Mouse (Mus musculus): Measurements from ENCODE around the gene Adgra3. TPM values are rescaled to one million over a fixed set of nuclear protein-coding genes. Genes with fewer than 3 reads are reported as not detected.

Gene Adgra3
- under 1 TPM; 0.42 to 0.43 TPM for polyA plus RNA-seq (2017; shearing (Covaris generic))

DNA sequence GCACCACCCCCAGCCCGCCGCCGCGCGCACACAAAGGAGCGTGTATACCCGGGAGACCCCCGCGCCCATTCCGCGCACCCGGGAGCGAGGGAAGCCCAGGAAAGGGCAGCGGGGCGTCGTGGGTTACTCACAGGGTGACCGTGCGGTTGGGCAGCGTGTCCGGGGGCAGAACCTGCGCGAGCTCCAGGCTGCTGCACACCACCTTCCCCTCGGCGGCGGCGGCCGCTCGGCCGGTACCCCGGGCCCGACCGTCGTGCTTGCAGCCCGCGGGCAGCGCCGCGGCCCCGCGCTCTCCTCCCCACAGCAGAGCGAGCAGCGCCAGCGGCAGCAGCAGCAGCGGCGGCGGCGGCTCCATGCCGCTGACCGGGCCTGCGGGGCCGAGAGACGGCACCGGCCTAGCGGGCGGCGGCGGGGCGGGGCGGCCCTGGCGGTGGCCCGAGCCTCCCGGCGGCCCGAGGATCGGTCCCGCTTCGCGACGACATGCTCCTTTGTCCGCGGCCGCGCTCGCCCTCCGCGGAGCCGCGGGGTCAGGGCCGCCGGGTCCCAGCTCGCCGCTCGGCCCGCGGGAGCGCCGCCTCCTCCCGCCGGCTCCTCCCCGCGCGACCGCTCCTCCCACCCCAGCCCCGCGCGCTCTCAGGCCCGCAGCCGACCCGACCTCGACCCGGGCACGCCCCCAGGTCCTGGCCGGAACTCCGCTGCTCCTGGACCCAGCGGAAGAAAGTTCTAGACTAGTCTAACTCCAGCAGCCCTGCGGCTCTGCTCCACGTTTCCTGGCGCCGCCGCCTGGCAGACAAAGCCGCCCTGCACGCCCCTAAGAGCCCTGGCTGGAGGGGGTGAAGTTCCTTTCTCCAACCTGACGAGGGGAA lies at the start of gene Adgra3:
TSS of gene Adgra3 (minus strand) at position 586 of the 866 bp plus-strand sequence.

All from activated CD4-positive, CD25-positive, alpha-beta regulatory T cell (primary cell).